In the genomic region with DNA sequence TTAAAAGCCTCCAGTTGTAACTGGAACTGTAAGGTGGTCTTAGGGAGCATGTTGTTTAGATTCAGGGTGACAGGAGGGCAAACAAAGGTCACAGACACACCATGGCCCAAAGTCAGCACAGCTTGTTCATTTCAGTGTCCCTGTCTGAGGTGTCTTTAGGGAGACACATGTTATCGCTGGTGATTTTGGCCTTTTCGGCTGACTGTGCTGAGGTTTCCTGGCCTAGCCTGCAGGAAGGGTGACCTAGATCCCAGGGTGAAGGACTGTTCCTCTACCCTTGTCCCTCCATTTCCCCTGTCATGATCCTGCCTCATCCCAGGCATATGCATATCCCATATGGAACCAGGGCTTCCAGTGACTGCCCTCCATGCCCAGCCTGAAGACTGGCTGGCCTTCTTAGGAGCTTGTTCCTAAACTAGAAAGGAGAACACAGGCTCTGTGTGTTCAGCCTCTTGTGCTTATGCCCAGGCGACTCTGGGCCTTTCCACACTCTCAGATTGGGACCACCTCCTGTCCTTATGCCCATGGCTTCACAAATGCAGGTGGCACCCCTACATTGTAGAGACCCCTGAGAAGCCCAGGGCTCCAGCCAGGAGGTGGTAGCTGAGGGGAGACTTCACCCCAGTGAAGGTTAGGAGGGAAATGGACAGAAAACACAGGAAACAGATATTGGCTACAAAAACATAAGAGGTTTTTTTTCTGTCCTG, we compare ENCODE assay signal across 10 mouse cellular contexts.
DNase-seq lines count a peak whose midpoint lies in the region; ATAC-seq and TF ChIP-seq lines count a peak whose summit lies in the region.
"Had no signal": no experiment of that assay in that cellular context is flagged by ENCODE, and none has a peak within 500 bp of the region (broad histone marks: within the 10 kb centered on the region; RNA-seq: fewer than 3 reads in every experiment).

No protein-coding gene starts in this region.

- DNase-seq in gastrocnemius, adult 2 months = no peak
- DNase-seq in gastrocnemius, postnatal 4 days (ENCODE audit: low spot score in 2 of 2) = no peak
- no peak for DNase-seq in thymus, adult 2 months
- no peak for DNase-seq in thymus, adult 18-20 months
- no peak for DNase-seq in liver, postnatal 0 days
- no peak for DNase-seq in urinary bladder, postnatal 10 days (ENCODE audit: low spot score)
- DNase-seq in left cerebral cortex, adult 9 months (ENCODE audit: low spot score in 2 of 2) = no peak
- DNase-seq: right cerebral cortex, postnatal 4 days had no signal

- 0 out of 2 replicates have a peak overlapping the region, but pooled peaks have one; percentile 30 for H3K9ac ChIP-seq in liver, postnatal 0 days (replicated peaks)

- no peak overlapping the region for H3K4me2 ChIP-seq in liver, postnatal 0 days (ENCODE audit: low read depth, low read length)

- H3K4me1 ChIP-seq in thymus, adult 2 months (replicated peaks; ENCODE audit: control insufficient read depth, insufficient read depth, low read length) = peaks cover 51% of the 10 kb centered on the region
- H3K4me1 ChIP-seq in liver, postnatal 0 days (ENCODE audit: insufficient read depth) = peaks cover 29% of the 10 kb centered on the region

- no peak for TF ChIP-seq POLR2A in thymus, adult 2 months (IDR thresholded peaks at IDR 0.05; ENCODE audit: control insufficient read depth, extremely low read depth, insufficient read depth, low read length, poor library complexity)

- H3K27me3 ChIP-seq in thymus, adult 2 months (ENCODE audit: control insufficient read depth, insufficient read depth, low read length) = no peaks in the 10 kb centered on the region
- no peaks in the 10 kb centered on the region for H3K27me3 ChIP-seq in liver, postnatal 0 days (ENCODE audit: insufficient read depth, low read length)

- no peak for ATAC-seq in liver, postnatal 0 days
- no peak for ATAC-seq in megakaryocyte progenitor cell, adult 5-6 weeks (replicated peaks; ENCODE audit: poor library complexity)

- no peak overlapping the region for H3K4me3 ChIP-seq in gastrocnemius, adult 2 months
- H3K4me3 ChIP-seq in thymus, adult 2 months (ENCODE audit: control insufficient read depth, insufficient read depth, low read length) = no peak overlapping the region
- H3K4me3 ChIP-seq in liver, postnatal 0 days (ENCODE audit: low read depth, low read length) = no peak overlapping the region

- no peak for TF ChIP-seq CTCF in gastrocnemius, adult 2 months (IDR thresholded peaks at IDR 0.05)
- no peak for TF ChIP-seq CTCF in thymus, adult 2 months (IDR thresholded peaks at IDR 0.05; ENCODE audit: borderline replicate concordance, control insufficient read depth, extremely low read depth, insufficient read depth, low read length, poor library complexity)
- TF ChIP-seq CTCF in liver, postnatal 0 days (IDR thresholded peaks at IDR 0.05; ENCODE audit: low read depth) = no peak

- no peak for TF ChIP-seq EP300 in liver, postnatal 0 days (IDR thresholded peaks at IDR 0.05; ENCODE audit: low read depth)

- no peaks in the 10 kb centered on the region for H3K9me3 ChIP-seq in liver, postnatal 0 days (ENCODE audit: low read length)

- peak overlapping the region; percentile 77 for H3K27ac ChIP-seq in gastrocnemius, adult 2 months
- peak overlapping the region; percentile 89 for H3K27ac ChIP-seq in thymus, adult 2 months (ENCODE audit: control insufficient read depth, insufficient read depth, low read length)
- peak overlapping the region; percentile 91 for H3K27ac ChIP-seq in liver, postnatal 0 days (ENCODE audit: low read depth)
- H3K27ac ChIP-seq: macrophage had no signal

- H3K36me3 ChIP-seq in thymus, adult 2 months (ENCODE audit: control insufficient read depth, insufficient read depth, low read length) = no peaks in the 10 kb centered on the region; the same call in 1 of the 2 replicates
- peaks cover 4% of the 10 kb centered on the region; the same call in 1 of the 2 replicates for H3K36me3 ChIP-seq in liver, postnatal 0 days (replicated peaks; ENCODE audit: insufficient read depth, low read length)

- 71% methylated on average over 3 of the region's 3 CpGs for WGBS in thymus, adult 2 months
- 49% methylated on average over 3 of the region's 3 CpGs for WGBS in liver, postnatal 0 days (ENCODE audit: insufficient replicate concordance)

- intact Hi-C loops in gastrocnemius, adult 2 months (cut with DNase I) = no loop called here
